Mouse (Mus musculus) embryonic fibroblast, embryonic 13.5 days (primary cell): ENCODE data around the gene Vhl.

Experiments
- CTCF ChIP-seq: IDR thresholded peaks from 2 replicates; pipeline ENCODE4 v1.5.1; 2011; ENCODE audit warnings: mild to moderate bottlenecking, control low read depth, low read length, moderate library complexity, borderline replicate concordance; ENCODE audit not compliant: insufficient read depth
- POLR2A ChIP-seq: IDR thresholded peaks from 2 replicates; pipeline ENCODE4 v1.6.1; 2011; ENCODE audit warnings: low read depth, mild to moderate bottlenecking, control low read depth, low read length, moderate library complexity

- no peak for TF ChIP-seq POLR2A
- TF ChIP-seq CTCF, result no peak
These were observed 23.9 kb upstream of the Vhl start for GRCm38 (mm10) chr6:113599833-113600232.
